Mouse (Mus musculus): ENCODE data around the gene Myh13. TPM values are rescaled to one million over a fixed set of nuclear protein-coding genes. Genes with fewer than 3 reads are reported as not detected.

Myh13 gene
- 0.50 TPM in 1 of 2 replicates, not detected in the other for polyA plus RNA-seq (2015; fragmentation: Nextera tagmentation; extraction: Ambion mirVana)

- Histone ChIP-seq H3K4me1 (replicated peaks) (0 out of 2 replicates have a peak, but pooled peaks cover under 1% of the 10 kb centered on the region), H3K27me3 (no peaks in the 10 kb centered on the region), H3K27ac (replicated peaks) (no peak within 1 kb of the TSS), H3K4me2 (no peak within 1 kb of the TSS), H3K4me3 (no peak within 1 kb of the TSS), H3K9me3 (no peaks in the 10 kb centered on the region), H3K36me3 (no peaks in the 10 kb centered on the region), H3K9ac (no peak within 1 kb of the TSS)
- WGBS: 88% methylated on average over 7 of the region's 7 CpGs
- ATAC-seq (ENCODE audit: low read depth): no peak
Measured at GRCm38 (mm10) chr11:67321358-67321757, at the start of gene Myh13. Gene Myh13 (plus strand): TSS chr11:67321658.

DNA sequence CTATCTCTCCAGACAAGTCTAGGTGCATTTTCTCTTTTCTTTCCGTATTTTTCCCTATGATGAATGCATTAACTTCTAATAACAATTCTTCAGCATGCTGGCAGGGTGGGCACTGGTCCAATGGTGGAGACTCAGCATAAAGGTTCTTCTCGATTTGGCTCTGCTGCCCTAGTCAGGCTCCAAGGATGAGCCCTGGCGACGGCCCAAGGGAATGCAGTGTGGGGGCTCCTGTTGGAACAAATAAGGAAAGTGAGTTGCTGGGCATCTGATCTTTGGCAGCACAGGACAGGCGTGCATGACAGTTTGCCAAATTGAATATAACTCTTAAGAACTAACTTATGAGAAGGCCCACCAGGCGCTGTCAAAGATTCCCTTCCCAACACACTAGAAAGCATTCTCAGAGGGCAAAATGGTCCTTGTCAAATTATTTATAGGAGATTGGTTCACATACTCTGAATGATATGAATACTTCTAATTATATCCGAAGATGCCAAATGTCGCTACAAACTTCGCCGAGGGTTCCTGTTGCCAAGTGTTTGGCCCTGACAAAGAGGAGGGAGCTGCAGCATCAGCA, 44.8 kb upstream of the Myh13 start, which contains the start of gene Myh8:
Gene Myh8, plus strand, starts transcription at position 524 of the 574 bp plus-strand sequence.
- no peaks in the 10 kb centered on the region for H3K27me3 ChIP-seq
- no peaks in the 10 kb centered on the region for H3K36me3 ChIP-seq
- no peak within 1 kb of the TSS for H3K9ac ChIP-seq
- H3K9me3 ChIP-seq: no peaks in the 10 kb centered on the region
- ATAC-seq (ENCODE audit: low read depth): no peak
- H3K4me1 ChIP-seq (replicated peaks): 0 out of 2 replicates have a peak, but pooled peaks cover 3% of the 10 kb centered on the region
- H3K4me3 ChIP-seq: no peak within 1 kb of the TSS
- H3K27ac ChIP-seq (replicated peaks): no peak within 1 kb of the TSS
- H3K4me2 ChIP-seq: no peak within 1 kb of the TSS
- WGBS: 79% methylated on average over 10 of the region's 10 CpGs

- H3K4me3 ChIP-seq: no peak overlapping the region
- 0 out of 2 replicates have a peak, but pooled peaks cover 4% of the 10 kb centered on the region for H3K9me3 ChIP-seq
- no peak overlapping the region for H3K27ac ChIP-seq (replicated peaks)
- no peak overlapping the region for H3K4me2 ChIP-seq
- H3K9ac ChIP-seq: no peak overlapping the region
- WGBS: 78% methylated on average over 1 of the region's 1 CpGs
- ATAC-seq (ENCODE audit: low read depth): no peak
- no peaks in the 10 kb centered on the region for H3K4me1 ChIP-seq (replicated peaks)
- no peaks in the 10 kb centered on the region for H3K36me3 ChIP-seq
- H3K27me3 ChIP-seq: no peaks in the 10 kb centered on the region
Measured at GRCm38 (mm10) chr11:67293440-67293839, 28.0 kb upstream of the Myh13 start.

GRCm38 (mm10) chr11:67313733-67314452, 7.6 kb upstream of the Myh13 start:
- Histone ChIP-seq H3K9ac (no peak overlapping the region), H3K4me1 (replicated peaks) (no peaks in the 10 kb centered on the region), H3K27me3 (no peaks in the 10 kb centered on the region), H3K4me2 (no peak overlapping the region), H3K9me3 (no peaks in the 10 kb centered on the region), H3K4me3 (no peak overlapping the region), H3K36me3 (no peaks in the 10 kb centered on the region), H3K27ac (replicated peaks) (no peak overlapping the region)
- no peak for ATAC-seq (ENCODE audit: low read depth)
- WGBS: 58% methylated on average over 15 of the region's 15 CpGs

DNA sequence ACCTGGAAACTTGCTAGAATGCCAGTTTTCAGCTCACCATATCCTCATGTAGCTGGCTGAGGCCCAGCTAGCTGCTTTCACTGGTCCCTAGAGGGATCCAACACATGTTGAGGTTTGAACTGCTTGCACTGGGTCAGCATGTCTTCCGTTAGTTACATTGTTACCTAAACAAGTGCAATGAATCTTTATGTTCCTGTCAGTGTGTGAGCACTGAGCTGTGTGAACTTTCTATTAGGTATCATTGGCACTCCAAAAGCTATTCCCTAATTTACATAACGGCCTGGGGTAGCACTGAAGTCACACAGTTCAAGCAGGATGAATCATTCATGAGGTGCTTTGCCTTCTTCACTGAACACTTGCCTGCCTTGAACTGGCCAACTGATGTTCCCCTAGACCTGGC, 5.1 kb downstream of the Myh13 start:
- Histone ChIP-seq H3K4me1 (replicated peaks) (0 out of 2 replicates have a peak, but pooled peaks cover 5% of the 10 kb centered on the region), H3K9me3 (no peaks in the 10 kb centered on the region), H3K4me2 (no peak overlapping the region), H3K36me3 (no peaks in the 10 kb centered on the region), H3K27me3 (no peaks in the 10 kb centered on the region), H3K9ac (no peak overlapping the region), H3K4me3 (no peak overlapping the region), H3K27ac (replicated peaks) (no peak overlapping the region)
- no peak for ATAC-seq (ENCODE audit: low read depth)
- 25% methylated on average over 2 of the region's 2 CpGs for WGBS

- Histone ChIP-seq H3K4me2 (no peak overlapping the region), H3K27me3 (no peaks in the 10 kb centered on the region), H3K4me1 (replicated peaks) (no peaks in the 10 kb centered on the region), H3K9me3 (no peaks in the 10 kb centered on the region), H3K27ac (replicated peaks) (no peak overlapping the region), H3K36me3 (no peaks in the 10 kb centered on the region), H3K4me3 (no peak overlapping the region), H3K9ac (no peak overlapping the region)
- 63% methylated on average over 3 of the region's 3 CpGs for WGBS
- ATAC-seq (ENCODE audit: low read depth): no peak
Measured at GRCm38 (mm10) chr11:67344556-67344955, 23.1 kb downstream of the Myh13 start.

DNA sequence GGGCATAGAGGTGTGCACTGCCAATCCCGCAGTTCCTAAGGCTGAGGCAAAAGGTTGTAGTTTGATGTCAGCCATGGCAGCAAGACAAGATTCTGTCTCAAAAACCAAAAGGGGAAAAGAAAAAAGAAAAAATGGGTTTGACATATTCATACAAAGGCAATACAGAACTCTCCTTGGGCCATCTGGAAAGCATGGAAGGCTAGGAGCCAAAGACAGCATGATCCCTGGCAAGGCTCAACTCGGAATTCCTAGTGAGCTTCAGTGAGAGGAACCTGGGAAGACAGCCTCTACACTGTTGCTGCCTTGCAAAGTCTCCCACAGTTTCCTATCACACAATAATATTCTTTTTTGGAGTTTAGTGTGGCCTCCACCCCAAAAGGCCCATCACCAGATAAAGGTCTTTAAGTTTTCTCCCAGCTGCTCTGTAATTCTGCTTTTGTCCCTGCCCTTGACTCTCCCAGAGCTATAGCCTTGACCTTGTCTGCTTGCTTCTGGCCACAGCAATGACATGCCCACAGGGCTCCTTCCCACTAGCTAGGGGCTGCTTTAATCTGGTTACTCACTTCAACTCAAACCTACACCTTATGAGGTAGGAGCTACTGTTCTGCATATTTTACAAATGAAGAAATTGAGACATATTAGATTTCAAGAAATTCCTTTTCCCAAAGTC, 23.9 kb downstream of the Myh13 start:
- no peaks in the 10 kb centered on the region for H3K36me3 ChIP-seq
- H3K4me1 ChIP-seq (replicated peaks): no peaks in the 10 kb centered on the region
- H3K27ac ChIP-seq (replicated peaks): no peak overlapping the region
- no peaks in the 10 kb centered on the region for H3K27me3 ChIP-seq
- H3K9ac ChIP-seq: no peak overlapping the region
- no peak overlapping the region for H3K4me3 ChIP-seq
- H3K4me2 ChIP-seq: no peak overlapping the region
- ATAC-seq (ENCODE audit: low read depth): no peak
- no peaks in the 10 kb centered on the region for H3K9me3 ChIP-seq
- 74% methylated on average over 2 of the region's 2 CpGs for WGBS

DNA sequence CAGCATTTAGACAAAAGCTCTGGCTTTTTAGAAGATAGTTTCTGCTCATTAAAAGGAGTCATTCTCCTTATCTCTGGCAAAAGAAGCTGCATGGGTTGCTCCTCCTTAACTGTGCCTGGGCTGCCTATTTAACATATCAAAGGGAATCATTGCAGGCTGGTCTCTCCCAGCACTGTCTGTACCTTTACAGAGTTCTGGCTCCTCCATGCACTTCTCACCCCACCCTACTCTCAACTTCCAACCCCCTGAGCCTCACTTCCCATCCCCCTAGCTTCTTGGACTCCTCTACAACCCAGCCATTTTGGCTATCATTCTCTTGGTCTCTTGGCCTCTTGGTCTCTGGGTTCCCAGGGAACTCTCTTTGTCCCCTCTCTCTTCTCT, 24.4 kb downstream of the Myh13 start:
- Histone ChIP-seq H3K4me3 (no peak overlapping the region), H3K27me3 (no peaks in the 10 kb centered on the region), H3K9me3 (no peaks in the 10 kb centered on the region), H3K36me3 (no peaks in the 10 kb centered on the region), H3K9ac (no peak overlapping the region), H3K4me1 (replicated peaks) (no peaks in the 10 kb centered on the region), H3K27ac (replicated peaks) (no peak overlapping the region), H3K4me2 (no peak overlapping the region)
- ATAC-seq (ENCODE audit: low read depth): no peak

DNA sequence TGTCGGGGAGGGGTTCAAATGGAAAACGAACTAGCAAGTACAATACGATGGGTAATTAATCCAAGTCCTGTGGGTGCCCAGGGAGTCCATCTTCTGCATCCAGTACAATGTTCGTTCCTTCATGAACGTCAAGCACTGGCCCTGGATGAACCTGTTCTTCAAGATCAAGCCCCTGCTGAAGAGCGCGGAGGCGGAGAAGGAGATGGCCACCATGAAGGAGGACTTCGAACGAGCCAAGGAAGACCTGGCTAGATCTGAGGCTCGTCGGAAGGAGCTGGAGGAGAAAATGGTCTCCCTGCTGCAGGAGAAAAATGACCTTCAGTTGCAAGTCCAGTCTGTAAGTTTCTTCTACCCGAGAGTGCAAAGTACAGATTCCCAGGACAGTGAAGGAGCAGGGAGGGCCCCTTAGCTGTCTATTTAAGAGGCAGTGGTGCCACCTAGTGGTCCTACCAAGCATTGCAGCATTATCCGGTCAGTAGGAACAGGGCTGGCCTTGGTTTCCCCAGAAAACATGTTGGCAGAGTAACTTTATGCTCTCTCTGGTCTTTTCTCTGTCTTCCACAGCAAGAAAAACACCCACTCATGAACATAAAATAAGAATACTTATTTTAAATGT, 28.8 kb downstream of the Myh13 start:
- Histone ChIP-seq H3K4me3 (no peak overlapping the region), H3K27ac (replicated peaks) (no peak overlapping the region), H3K36me3 (no peaks in the 10 kb centered on the region), H3K27me3 (no peaks in the 10 kb centered on the region), H3K9me3 (no peaks in the 10 kb centered on the region), H3K9ac (no peak overlapping the region), H3K4me2 (no peak overlapping the region), H3K4me1 (replicated peaks) (no peaks in the 10 kb centered on the region)
- WGBS: 56% methylated on average over 14 of the region's 14 CpGs
- peak; percentile 88 for ATAC-seq (ENCODE audit: low read depth)

DNA sequence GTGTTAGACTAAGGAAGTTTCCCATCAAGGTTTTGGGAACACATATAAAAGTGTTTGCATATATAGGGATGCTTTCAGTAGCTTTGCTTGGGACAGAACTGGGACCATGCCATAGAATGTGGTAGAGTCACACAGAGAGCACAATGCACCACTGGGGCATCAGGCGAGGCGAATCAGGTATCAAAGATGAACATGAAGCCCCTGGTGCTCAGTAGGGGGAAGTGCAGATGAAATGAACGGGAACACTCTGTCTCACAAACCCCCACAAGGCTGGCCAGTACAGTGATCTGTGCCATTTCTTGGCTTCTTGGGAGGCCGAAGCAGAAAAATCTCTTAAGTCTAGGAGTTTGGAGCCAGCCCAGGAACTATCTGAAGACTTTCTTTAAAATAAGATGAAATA, 31.6 kb downstream of the Myh13 start:
- Histone ChIP-seq H3K36me3 (no peaks in the 10 kb centered on the region), H3K27me3 (no peaks in the 10 kb centered on the region), H3K9me3 (no peaks in the 10 kb centered on the region), H3K27ac (replicated peaks) (no peak overlapping the region), H3K9ac (no peak overlapping the region), H3K4me2 (no peak overlapping the region), H3K4me1 (replicated peaks) (no peaks in the 10 kb centered on the region), H3K4me3 (no peak overlapping the region)
- no peak for ATAC-seq (ENCODE audit: low read depth)
- WGBS: 63% methylated on average over 4 of the region's 4 CpGs

- no peaks in the 10 kb centered on the region for H3K36me3 ChIP-seq
- no peak overlapping the region for H3K27ac ChIP-seq (replicated peaks)
- H3K4me3 ChIP-seq: no peak overlapping the region
- H3K4me1 ChIP-seq (replicated peaks): no peaks in the 10 kb centered on the region
- H3K27me3 ChIP-seq: no peaks in the 10 kb centered on the region
- no peak overlapping the region for H3K9ac ChIP-seq
- no peak for ATAC-seq (ENCODE audit: low read depth)
- WGBS: 83% methylated on average over 10 of the region's 10 CpGs
- no peak overlapping the region for H3K4me2 ChIP-seq
- no peaks in the 10 kb centered on the region for H3K9me3 ChIP-seq
Measured at GRCm38 (mm10) chr11:67358031-67358430, 36.6 kb downstream of the Myh13 start.

DNA sequence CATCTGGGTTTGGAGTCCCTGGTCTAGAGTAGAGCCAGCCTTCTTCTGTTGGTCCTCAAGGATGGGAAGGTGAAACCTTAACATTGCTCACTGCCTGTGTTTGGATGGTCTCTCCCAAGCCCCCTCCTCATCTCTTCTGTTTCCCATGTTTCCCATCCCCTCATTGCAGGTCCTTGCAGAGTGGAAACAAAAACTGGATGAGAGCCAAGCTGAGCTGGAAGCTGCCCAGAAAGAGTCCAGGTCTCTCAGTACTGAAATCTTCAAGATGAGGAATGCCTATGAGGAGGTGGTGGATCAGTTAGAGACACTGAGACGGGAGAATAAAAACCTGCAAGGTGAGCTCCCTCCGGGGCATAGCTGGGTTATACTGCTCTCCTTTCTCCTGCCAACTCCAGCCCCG, 40.8 kb downstream of the Myh13 start:
- H3K36me3 ChIP-seq: no peaks in the 10 kb centered on the region
- no peak overlapping the region for H3K9ac ChIP-seq
- H3K4me2 ChIP-seq: no peak overlapping the region
- H3K4me1 ChIP-seq (replicated peaks): no peaks in the 10 kb centered on the region; the same call in 1 of the 2 replicates
- H3K27ac ChIP-seq (replicated peaks): no peak overlapping the region
- no peaks in the 10 kb centered on the region for H3K27me3 ChIP-seq
- no peak for ATAC-seq (ENCODE audit: low read depth)
- no peak overlapping the region for H3K4me3 ChIP-seq
- 78% methylated on average over 3 of the region's 3 CpGs for WGBS
- H3K9me3 ChIP-seq: no peaks in the 10 kb centered on the region
